Mouse (Mus musculus) midbrain, embryonic 11.5 days (tissue): ENCODE data around the gene Dnaic1. TPM values are rescaled to one million over a fixed set of nuclear protein-coding genes. Genes with fewer than 3 reads are reported as not detected.
A peak's percentile ranks its signal among the peaks of the same experiment; 100 is the strongest.

Source experiments
- ATAC-seq: fragments of 200-750 bp; cut with Nextera tagmentation; 2 replicates; pipeline ENCODE4 v1.8.0; 2017; ENCODE audit warnings: moderate TSS enrichment, moderate library complexity; ENCODE audit not compliant: low FRiP score
- DNase-seq: peaks from one replicate; pipeline ENCODE4 v3.0.0; 2015; ENCODE audit warnings: low spot score; ENCODE audit errors: missing footprints
- H3K27ac ChIP-seq: fragments of 300-500 bp; sonication (generic); 2 replicates; pipeline ENCODE4 v1.5.1; 2014; ENCODE audit warnings: low read depth, low read length
- H3K27me3 ChIP-seq: fragments of 300-500 bp; sonication (generic); 2 replicates; pipeline ENCODE4 v1.6.1; 2014; ENCODE audit warnings: mild to moderate bottlenecking, low read length, moderate library complexity, mixed read lengths; ENCODE audit not compliant: control insufficient read depth, insufficient read depth
- H3K36me3 ChIP-seq: fragments of 300-500 bp; sonication (generic); 2 replicates; pipeline ENCODE4 v1.6.1; 2014; ENCODE audit warnings: mild to moderate bottlenecking, low read length, moderate library complexity, mixed read lengths; ENCODE audit not compliant: control insufficient read depth, insufficient read depth
- H3K4me1 ChIP-seq: fragments of 300-500 bp; sonication (generic); 2 replicates; pipeline ENCODE4 v1.6.1; 2014; ENCODE audit warnings: low read length; ENCODE audit not compliant: control insufficient read depth, insufficient read depth
- H3K4me2 ChIP-seq: fragments of 300-500 bp; sonication (generic); 2 replicates; pipeline ENCODE4 v1.6.1; 2014; ENCODE audit warnings: mild to moderate bottlenecking, moderate library complexity
- H3K4me3 ChIP-seq: fragments of 300-500 bp; sonication (generic); 2 replicates; pipeline ENCODE4 v1.5.1; 2014; ENCODE audit warnings: low read depth, low read length
- H3K9ac ChIP-seq: fragments of 300-500 bp; sonication (generic); 2 replicates; pipeline ENCODE4 v1.6.1; 2014; ENCODE audit warnings: low read length
- H3K9me3 ChIP-seq: fragments of 300-500 bp; sonication (generic); 2 replicates; pipeline ENCODE4 v1.6.1; 2016; ENCODE audit warnings: low read length; ENCODE audit not compliant: control insufficient read depth
- WGBS: fragments of 180-500 bp; shearing (Covaris S2); extraction: QIAGEN DNeasy Blood & Tissue Kit; methylation state at CpG from one replicate; pipeline ENCODE4 v1.1.7; 2014; 5-methylcytosine and 5-hydroxymethylcytosine counted together
- polyA plus RNA-seq: library from polyadenylated mRNA; unstranded; fragments of >200 nt; fragmentation: Nextera tagmentation; extraction: Ambion mirVana; gene quantifications from 2 replicates; pipeline ENCODE4 v1.2.1, GENCODE M21; 2014

The Dnaic1 gene
- 1.7 and 1.9 TPM in 2 replicates for polyA plus RNA-seq

DNA sequence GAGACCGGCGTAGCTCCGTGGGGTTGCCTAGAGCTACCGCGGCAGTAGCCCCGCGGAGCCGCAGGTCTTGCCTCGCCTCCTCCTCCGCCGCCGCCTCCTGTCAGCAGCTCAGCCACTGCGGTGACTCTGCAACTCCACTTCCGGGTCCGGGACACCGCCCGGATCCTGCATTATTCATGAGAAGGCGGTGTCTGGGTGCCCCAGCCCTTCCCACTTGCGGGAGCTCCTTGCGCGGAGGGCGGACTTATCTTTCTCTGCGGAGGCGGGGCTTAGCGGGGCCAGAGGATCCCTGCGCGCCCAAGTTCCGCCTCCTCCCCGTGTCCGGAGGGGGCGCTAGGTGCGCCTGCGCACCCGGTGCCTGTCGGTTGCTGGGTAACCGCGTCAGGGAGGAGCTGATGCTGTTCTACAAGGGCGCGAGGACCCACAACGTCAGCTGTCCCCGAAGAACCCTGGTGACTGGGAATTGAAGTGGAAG lies at the start of gene Dnaic1, which contains the start of gene Fam219a:
Dnaic1 (plus strand) TSS at position 365 of the 475 bp plus-strand sequence.
Fam219a (minus strand) TSS at position 128 of the 475 bp plus-strand sequence.
- peak; percentile 98 for ATAC-seq
- H3K9ac ChIP-seq, result peak within 1 kb of the TSS; percentile 59
- no peaks in the 10 kb centered on the region for H3K27me3 ChIP-seq
- peak within 1 kb of the TSS; percentile 73 for H3K4me2 ChIP-seq
- peak within 1 kb of the TSS; percentile 60 for H3K4me3 ChIP-seq
- peak; percentile 99 for DNase-seq
- H3K9me3 ChIP-seq, result no peaks in the 10 kb centered on the region
- no peaks in the 10 kb centered on the region for H3K36me3 ChIP-seq
- peak within 1 kb of the TSS; percentile 62 for H3K27ac ChIP-seq
- WGBS, result under 1% methylated on average over 41 of the region's 41 CpGs
- peaks cover 25% of the 10 kb centered on the region for H3K4me1 ChIP-seq

DNA sequence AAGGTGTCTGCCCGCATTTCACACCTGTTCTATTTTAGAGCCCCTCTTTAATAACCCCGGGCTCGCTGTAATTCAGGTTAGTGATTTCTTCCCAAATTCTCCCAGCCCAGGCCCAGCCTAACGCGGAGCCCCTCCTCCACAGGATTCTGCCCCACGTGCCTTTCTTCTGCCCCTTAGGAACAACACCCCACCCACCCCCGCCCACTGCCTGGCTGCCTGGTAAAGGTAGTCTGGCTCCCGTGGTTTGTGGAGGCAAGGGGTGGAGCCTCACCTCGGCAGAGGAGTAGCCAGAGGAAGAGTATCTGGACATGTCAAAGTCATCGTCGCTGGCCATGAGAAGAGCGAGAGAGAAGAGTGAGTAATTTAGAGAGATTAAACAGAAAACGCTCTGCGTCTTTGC lies 48.9 kb upstream of the Dnaic1 start:
- DNase-seq (no peak), ATAC-seq (no peak)
- no peak overlapping the region for H3K4me2 ChIP-seq
- no peak overlapping the region for H3K9ac ChIP-seq
- no peaks in the 10 kb centered on the region for H3K9me3 ChIP-seq
- H3K27ac ChIP-seq, result no peak overlapping the region
- no peaks in the 10 kb centered on the region for H3K4me1 ChIP-seq
- H3K27me3 ChIP-seq, result no peaks in the 10 kb centered on the region
- 49% methylated on average over 14 of the region's 14 CpGs for WGBS
- no peak overlapping the region for H3K4me3 ChIP-seq
- no peaks in the 10 kb centered on the region for H3K36me3 ChIP-seq

DNA sequence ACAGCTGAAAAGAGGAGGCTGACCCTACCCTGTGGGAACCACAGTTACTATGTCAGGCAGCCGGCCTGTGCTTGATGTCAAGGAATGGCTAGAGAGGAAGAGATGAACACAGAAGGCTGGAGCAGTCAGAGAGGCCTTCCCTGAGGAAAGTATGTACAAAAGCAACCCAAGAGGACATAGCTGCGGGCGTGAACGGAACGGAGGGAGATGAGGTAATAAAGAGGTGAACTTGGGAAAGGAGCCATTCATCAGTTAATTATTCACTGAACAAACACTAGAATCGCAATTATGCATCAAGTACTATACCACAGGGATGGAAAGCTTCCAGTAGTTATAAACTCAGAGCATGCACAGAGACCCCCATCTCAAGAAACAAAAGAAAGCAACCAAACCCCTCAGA lies 47.4 kb upstream of the Dnaic1 start:
- H3K27me3 ChIP-seq, result no peaks in the 10 kb centered on the region
- H3K27ac ChIP-seq, result no peak overlapping the region
- H3K4me2 ChIP-seq, result no peak overlapping the region
- no peak overlapping the region for H3K4me3 ChIP-seq
- H3K36me3 ChIP-seq, result no peaks in the 10 kb centered on the region
- no peak for ATAC-seq
- no peak for DNase-seq
- peaks cover 9% of the 10 kb centered on the region for H3K4me1 ChIP-seq
- no peak overlapping the region for H3K9ac ChIP-seq
- no peaks in the 10 kb centered on the region for H3K9me3 ChIP-seq
- WGBS, result 84% methylated on average over 6 of the region's 6 CpGs

DNA sequence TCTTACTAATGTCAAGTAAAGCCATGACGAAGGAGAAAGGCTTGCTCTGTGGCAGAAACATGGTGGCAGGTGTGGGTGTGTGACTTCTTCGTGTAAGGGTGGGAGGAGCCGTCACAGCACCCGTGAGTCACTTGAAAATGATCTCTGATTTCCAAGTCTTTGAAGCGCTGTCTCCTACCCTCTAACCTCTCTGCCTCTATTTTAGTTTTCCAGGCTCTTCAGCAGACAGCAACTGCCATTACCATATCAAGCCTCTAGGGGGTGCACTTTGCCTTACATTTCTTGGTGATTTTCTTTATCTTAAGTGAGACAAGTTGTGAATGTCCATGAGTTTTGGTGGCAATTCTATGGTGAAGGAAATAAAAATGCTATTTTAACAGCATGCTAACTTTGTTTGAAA lies 46.8 kb upstream of the Dnaic1 start:
- no peak overlapping the region for H3K4me2 ChIP-seq
- no peaks in the 10 kb centered on the region for H3K9me3 ChIP-seq
- H3K4me1 ChIP-seq, result peaks cover 16% of the 10 kb centered on the region
- 53% methylated on average over 5 of the region's 5 CpGs for whole genome bisulfite sequencing
- DNase-seq, result peak; percentile 90
- H3K9ac ChIP-seq, result no peak overlapping the region
- no peaks in the 10 kb centered on the region for H3K36me3 ChIP-seq
- no peaks in the 10 kb centered on the region for H3K27me3 ChIP-seq
- no peak overlapping the region for H3K4me3 ChIP-seq
- no peak overlapping the region for H3K27ac ChIP-seq
- no peak for ATAC-seq

- 77% methylated on average over 7 of the region's 7 CpGs for WGBS
- no peak for DNase-seq
- ATAC-seq, result no peak
- H3K4me2 ChIP-seq, result no peak overlapping the region
- H3K9me3 ChIP-seq, result no peaks in the 10 kb centered on the region
- H3K9ac ChIP-seq, result no peak overlapping the region
- peaks cover 26% of the 10 kb centered on the region for H3K4me1 ChIP-seq
- H3K36me3 ChIP-seq, result no peaks in the 10 kb centered on the region
- H3K27ac ChIP-seq, result no peak overlapping the region
- no peak overlapping the region for H3K4me3 ChIP-seq
- H3K27me3 ChIP-seq, result no peaks in the 10 kb centered on the region
Measured at GRCm38 (mm10) chr4:41523839-41524238, 45.7 kb upstream of the Dnaic1 start.

GRCm38 (mm10) chr4:41524829-41525228 lies 44.7 kb upstream of the Dnaic1 start:
- DNase-seq, result no peak
- no peak overlapping the region for H3K9ac ChIP-seq
- ATAC-seq, result no peak
- no peak overlapping the region for H3K27ac ChIP-seq
- H3K4me3 ChIP-seq, result no peak overlapping the region
- no peaks in the 10 kb centered on the region for H3K9me3 ChIP-seq
- H3K27me3 ChIP-seq, result no peaks in the 10 kb centered on the region
- peaks cover 30% of the 10 kb centered on the region for H3K4me1 ChIP-seq
- H3K4me2 ChIP-seq, result no peak overlapping the region
- no peaks in the 10 kb centered on the region for H3K36me3 ChIP-seq
- WGBS, result 81% methylated on average over 9 of the region's 9 CpGs

DNA sequence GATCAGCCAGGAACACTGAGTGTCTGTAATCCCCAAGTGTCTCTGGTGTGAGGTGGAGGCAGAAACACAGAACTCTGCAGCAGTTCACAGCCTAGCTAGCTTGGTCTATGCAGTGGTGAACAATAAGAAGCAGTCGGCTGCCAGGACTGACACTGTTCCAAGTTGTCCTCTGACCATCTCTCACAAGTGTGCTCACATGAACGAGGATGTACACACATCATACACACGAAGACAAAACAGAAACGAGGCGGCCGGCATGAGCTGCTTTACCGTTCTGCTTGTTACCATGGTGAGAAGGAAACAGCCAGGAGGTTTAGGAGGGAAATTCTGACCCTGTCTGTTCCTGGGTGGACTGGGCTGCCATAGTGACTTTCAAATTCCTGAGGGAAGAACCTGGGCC lies 43.0 kb upstream of the Dnaic1 start:
- 22% methylated on average over 7 of the region's 7 CpGs for WGBS
- H3K9me3 ChIP-seq, result no peaks in the 10 kb centered on the region
- no peaks in the 10 kb centered on the region for H3K36me3 ChIP-seq
- no peaks in the 10 kb centered on the region for H3K27me3 ChIP-seq
- peak overlapping the region; percentile 72 for H3K27ac ChIP-seq
- peak overlapping the region; percentile 23 for H3K4me2 ChIP-seq
- DNase-seq (no peak), ATAC-seq (peak; percentile 20; the same call in 1 of the 2 replicates)
- no peak overlapping the region for H3K4me3 ChIP-seq
- peak overlapping the region; percentile 17 for H3K9ac ChIP-seq
- H3K4me1 ChIP-seq, result peaks cover 36% of the 10 kb centered on the region

- WGBS, result 17% methylated on average over 13 of the region's 13 CpGs
- Histone ChIP-seq H3K4me3 (no peak overlapping the region), H3K27ac (peak overlapping the region; percentile 72), H3K36me3 (no peaks in the 10 kb centered on the region), H3K4me1 (peaks cover 36% of the 10 kb centered on the region), H3K27me3 (no peaks in the 10 kb centered on the region), H3K9me3 (no peaks in the 10 kb centered on the region), H3K9ac (peak overlapping the region; percentile 17; the same call in 1 of the 2 replicates), H3K4me2 (peak overlapping the region; percentile 23)
- ATAC-seq (peak; percentile 41), DNase-seq (peak; percentile 94)
Measured at GRCm38 (mm10) chr4:41527076-41527475, 42.5 kb upstream of the Dnaic1 start.

DNA sequence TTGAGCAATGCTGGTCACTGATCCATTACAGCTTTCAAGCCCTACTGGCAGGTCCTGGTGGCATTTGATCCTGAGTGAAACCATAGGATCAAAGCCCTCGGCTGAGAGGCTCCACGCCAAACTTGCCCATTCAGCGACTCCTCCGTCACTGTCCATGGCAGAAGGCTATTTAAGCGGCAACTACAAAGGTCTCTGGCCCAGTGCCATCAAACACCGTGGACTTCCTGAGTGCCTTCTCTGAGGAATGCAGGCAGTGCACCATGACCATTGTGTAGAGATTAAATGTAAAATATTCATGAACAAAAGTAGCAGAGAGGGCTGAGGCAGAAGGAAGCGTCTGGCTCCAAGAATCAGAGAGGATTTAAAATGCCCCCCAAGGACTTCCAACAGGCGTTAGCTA lies 41.6 kb upstream of the Dnaic1 start:
- Histone ChIP-seq H3K9ac (no peak overlapping the region), H3K4me1 (peaks cover 36% of the 10 kb centered on the region), H3K36me3 (no peaks in the 10 kb centered on the region), H3K4me2 (no peak overlapping the region), H3K27ac (peak overlapping the region; percentile 72; the same call in 1 of the 2 replicates), H3K9me3 (no peaks in the 10 kb centered on the region), H3K27me3 (no peaks in the 10 kb centered on the region), H3K4me3 (no peak overlapping the region)
- ATAC-seq, result peak; percentile 66
- 12% methylated on average over 8 of the region's 8 CpGs for WGBS
- peak; percentile 93 for DNase-seq
